Mouse (Mus musculus): ENCODE results near the gene Slc39a13. TPM values are rescaled to one million over a fixed set of nuclear protein-coding genes. Genes with fewer than 3 reads are reported as not detected.

Gene Slc39a13
- polyA plus RNA-seq, 1 experiment from 2014 or later, result 29.7 TPM

DNA sequence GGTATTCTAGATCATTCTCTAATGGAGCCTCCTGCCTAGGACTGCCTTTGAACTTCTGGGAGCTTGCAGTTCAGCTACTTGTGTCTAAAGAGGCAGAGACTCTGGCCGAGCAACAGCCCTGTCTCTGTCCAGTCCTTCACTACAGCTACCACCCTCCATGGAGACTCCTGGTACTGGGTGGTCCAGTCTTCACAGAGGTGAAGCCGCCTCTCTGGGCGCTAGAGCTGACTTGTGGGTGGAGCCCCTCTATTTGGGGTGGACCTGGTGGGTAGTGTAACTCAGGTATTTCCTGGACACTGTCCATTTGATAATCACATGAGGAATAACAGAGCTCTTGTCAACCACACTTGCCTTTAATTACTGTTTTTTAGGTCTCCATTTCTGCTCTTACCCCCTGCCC lies 50.3 kb downstream of the Slc39a13 start:
- no peak for ATAC-seq (replicated peaks; ENCODE audit: low FRiP score, low TSS enrichment, low read depth)
- 87% methylated on average over 3 of the region's 3 CpGs for WGBS
- peaks cover 37% of the 10 kb centered on the region for H3K36me3 ChIP-seq (ENCODE audit: control insufficient read depth, insufficient read depth, low read length)

GRCm38 (mm10) chr2:91018061-91018788 lies 52.0 kb downstream of the Slc39a13 start:
- Histone ChIP-seq H3K4me2 (ENCODE audit: low read length) (no peak overlapping the region), H3K4me1 (replicated peaks; ENCODE audit: control insufficient read depth, insufficient read depth, low read length) (no peaks in the 10 kb centered on the region), H3K27ac (ENCODE audit: low read depth) (no peak overlapping the region), H3K4me3 (ENCODE audit: low read depth, low read length) (no peak overlapping the region), H3K27me3 (replicated peaks; ENCODE audit: control insufficient read depth, insufficient read depth, low read length) (no peaks in the 10 kb centered on the region), H3K9me3 (ENCODE audit: control insufficient read depth, low read length) (no peaks in the 10 kb centered on the region), H3K9ac (ENCODE audit: low read length) (no peak overlapping the region), H3K36me3 (ENCODE audit: control insufficient read depth, insufficient read depth, low read length) (peaks cover 53% of the 10 kb centered on the region)
- 83% methylated on average over 8 of the region's 8 CpGs for WGBS
- DNase-seq (ENCODE audit: low spot score) (no peak), ATAC-seq (replicated peaks; ENCODE audit: low FRiP score, low TSS enrichment, low read depth) (no peak)

More for the DNA sequence above, 50.3 kb downstream of the Slc39a13 start:
- Histone ChIP-seq H3K27ac (ENCODE audit: low read depth) (no peak overlapping the region), H3K4me1 (replicated peaks; ENCODE audit: control insufficient read depth, insufficient read depth, low read length) (no peaks in the 10 kb centered on the region), H3K9me3 (ENCODE audit: control insufficient read depth, low read length) (no peaks in the 10 kb centered on the region), H3K4me2 (ENCODE audit: low read length) (no peak overlapping the region), H3K4me3 (ENCODE audit: low read depth, low read length) (no peak overlapping the region), H3K27me3 (replicated peaks; ENCODE audit: control insufficient read depth, insufficient read depth, low read length) (no peaks in the 10 kb centered on the region), H3K9ac (ENCODE audit: low read length) (no peak overlapping the region)
- no peak for DNase-seq (ENCODE audit: low spot score)

GRCm38 (mm10) chr2:91015386-91015785 lies 54.8 kb downstream of the Slc39a13 start:
- no peak for ATAC-seq (replicated peaks; ENCODE audit: low FRiP score, low TSS enrichment, low read depth)
- DNase-seq (ENCODE audit: low spot score), result no peak
- Histone ChIP-seq H3K27me3 (replicated peaks; ENCODE audit: control insufficient read depth, insufficient read depth, low read length) (no peaks in the 10 kb centered on the region), H3K4me1 (replicated peaks; ENCODE audit: control insufficient read depth, insufficient read depth, low read length) (no peaks in the 10 kb centered on the region), H3K27ac (ENCODE audit: low read depth) (no peak overlapping the region), H3K9me3 (ENCODE audit: control insufficient read depth, low read length) (no peaks in the 10 kb centered on the region), H3K9ac (ENCODE audit: low read length) (no peak overlapping the region), H3K36me3 (ENCODE audit: control insufficient read depth, insufficient read depth, low read length) (peaks cover 77% of the 10 kb centered on the region), H3K4me3 (ENCODE audit: low read depth, low read length) (no peak overlapping the region), H3K4me2 (ENCODE audit: low read length) (no peak overlapping the region)
- WGBS, result 89% methylated on average over 4 of the region's 4 CpGs

DNA sequence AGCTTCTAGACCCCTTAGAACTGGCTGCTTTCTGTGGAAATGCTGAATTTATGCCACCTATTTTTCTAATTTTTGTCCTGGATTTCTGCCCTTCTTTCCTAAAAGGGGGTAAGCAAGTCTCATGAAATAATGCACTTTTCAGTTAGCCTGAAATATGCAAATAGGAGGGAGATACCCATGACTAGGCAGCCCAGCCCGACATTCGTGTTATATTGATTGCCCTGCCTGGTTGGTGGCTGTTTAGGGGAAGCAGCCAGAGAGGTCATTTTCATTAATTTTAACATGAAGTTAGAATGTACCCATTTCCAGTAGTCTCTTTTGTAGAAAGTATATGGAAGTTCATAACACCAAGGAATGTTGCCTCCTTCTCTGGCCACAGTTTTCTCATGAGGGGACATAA lies 56.3 kb downstream of the Slc39a13 start:
- 93% methylated on average over 2 of the region's 2 CpGs for WGBS
- H3K27me3 ChIP-seq (replicated peaks; ENCODE audit: control insufficient read depth, insufficient read depth, low read length), result no peaks in the 10 kb centered on the region
- no peak for DNase-seq (ENCODE audit: low spot score)

More for the DNA sequence above, 56.3 kb downstream of the Slc39a13 start:
- no peaks in the 10 kb centered on the region for H3K9me3 ChIP-seq (ENCODE audit: control insufficient read depth, low read length)
- H3K4me1 ChIP-seq (replicated peaks; ENCODE audit: control insufficient read depth, insufficient read depth, low read length), result no peaks in the 10 kb centered on the region
- no peak for ATAC-seq (replicated peaks; ENCODE audit: low FRiP score, low TSS enrichment, low read depth)
- H3K9ac ChIP-seq (ENCODE audit: low read length), result no peak overlapping the region
- no peak overlapping the region for H3K4me3 ChIP-seq (ENCODE audit: low read depth, low read length)
- H3K4me2 ChIP-seq (ENCODE audit: low read length), result no peak overlapping the region
- H3K36me3 ChIP-seq (ENCODE audit: control insufficient read depth, insufficient read depth, low read length), result peaks cover 83% of the 10 kb centered on the region
- no peak overlapping the region for H3K27ac ChIP-seq (ENCODE audit: low read depth)

Other genes with a start within 250 kb of the Slc39a13 start
- 311 TPM in 2 replicates for gene Mtch2, start 223.3 kb downstream of the Slc39a13 start, polyA plus RNA-seq (2014; fragmentation: Nextera tagmentation; extraction: Ambion mirVana)
- 9.6 and 11.3 TPM in 2 replicates for gene C1qtnf4, start 184.6 kb downstream of the Slc39a13 start, polyA plus RNA-seq (2014; fragmentation: Nextera tagmentation; extraction: Ambion mirVana)
- 26.3 and 32.4 TPM in 2 replicates for gene Kbtbd4, start 165.7 kb downstream of the Slc39a13 start, polyA plus RNA-seq (2014; fragmentation: Nextera tagmentation; extraction: Ambion mirVana)
- 244 and 251 TPM in 2 replicates for gene Ndufs3, start 165.6 kb downstream of the Slc39a13 start, polyA plus RNA-seq (2014; fragmentation: Nextera tagmentation; extraction: Ambion mirVana)
- gene Celf1, start 130.0 kb downstream of the Slc39a13 start, polyA plus RNA-seq (2014; fragmentation: Nextera tagmentation; extraction: Ambion mirVana), result 70.6 and 73.7 TPM in 2 replicates
- gene Rapsn, start 34.8 kb downstream of the Slc39a13 start, polyA plus RNA-seq (2014; fragmentation: Nextera tagmentation; extraction: Ambion mirVana), result 0.55 and 1.5 TPM in 2 replicates
- gene Psmc3, start 16.4 kb downstream of the Slc39a13 start, polyA plus RNA-seq (2014; fragmentation: Nextera tagmentation; extraction: Ambion mirVana), result 280 and 322 TPM in 2 replicates
- 5.3 and 6.9 TPM in 2 replicates for gene Spi1, start 12.0 kb upstream of the Slc39a13 start, polyA plus RNA-seq (2014; fragmentation: Nextera tagmentation; extraction: Ambion mirVana)
- gene Mybpc3, start 47.7 kb upstream of the Slc39a13 start, polyA plus RNA-seq (2014; fragmentation: Nextera tagmentation; extraction: Ambion mirVana), result not detected in 2 replicates
- gene Madd, start 113.4 kb upstream of the Slc39a13 start, polyA plus RNA-seq (2014; fragmentation: Nextera tagmentation; extraction: Ambion mirVana), result 8.7 and 9.6 TPM in 2 replicates
- 4.2 and 4.9 TPM in 2 replicates for gene Nr1h3, start 132.4 kb upstream of the Slc39a13 start, polyA plus RNA-seq (2014; fragmentation: Nextera tagmentation; extraction: Ambion mirVana)
- gene Acp2, start 132.5 kb upstream of the Slc39a13 start, polyA plus RNA-seq (2014; fragmentation: Nextera tagmentation; extraction: Ambion mirVana), result 26.1 and 31.9 TPM in 2 replicates
- 16.3 and 22.2 TPM in 2 replicates for gene Ddb2, start 166.6 kb upstream of the Slc39a13 start, polyA plus RNA-seq (2014; fragmentation: Nextera tagmentation; extraction: Ambion mirVana)
- 25.1 and 25.5 TPM in 2 replicates for gene Pacsin3, start 185.5 kb upstream of the Slc39a13 start, polyA plus RNA-seq (2014; fragmentation: Nextera tagmentation; extraction: Ambion mirVana)
- gene Arfgap2, start 194.6 kb upstream of the Slc39a13 start, polyA plus RNA-seq (2014; fragmentation: Nextera tagmentation; extraction: Ambion mirVana), result 72.4 and 73.8 TPM in 2 replicates

Measured in intestine, embryonic 14.5 days (tissue).